Mouse (Mus musculus) MEL (cell line): ENCODE results near the gene Tmem100.
A peak's percentile ranks its signal among the peaks of the same experiment; 100 is the strongest.

Experiments used
- CTCF ChIP-seq, 3 experiments: IDR thresholded peaks in 2 of 3; conservative IDR thresholded peaks in 1 of 3; 2 replicates each; pipeline ENCODE4 v1.5.1; 2011 to 2012; ENCODE audit warnings: low read length in 3 of 3, low read depth in 2 of 3, mild to moderate bottlenecking in 2 of 3, improper control_type of control experiment in 1 of 3, inconsistent platforms in 1 of 3, mixed read lengths in 1 of 3, moderate library complexity in 1 of 3; ENCODE audit not compliant: control insufficient read depth in 1 of 3, insufficient read depth in 1 of 3, poor library complexity in 1 of 3, severe bottlenecking in 1 of 3
- USF2 ChIP-seq, 2 experiments: IDR thresholded peaks; 2 replicates each; pipeline ENCODE4 v1.6.1; 2011 to 2012; ENCODE audit warnings: improper control_type of control experiment in 2 of 2, low read length in 2 of 2, borderline replicate concordance in 1 of 2, inconsistent platforms in 1 of 2, low read depth in 1 of 2, mild to moderate bottlenecking in 1 of 2; ENCODE audit not compliant: insufficient read depth in 1 of 2

GRCm38 (mm10) chr11:89988936-89989589 is 41.1 kb upstream of the Tmem100 start:
- TF ChIP-seq CTCF (IDR thresholded peaks at IDR 0.05 in 2 of 3, conservative IDR thresholded peaks at IDR 0.05 in 1 of 3; ENCODE audit: control insufficient read depth in 1 of 3, insufficient read depth in 1 of 3, low read depth in 2 of 3, low read length in 3 of 3, poor library complexity in 1 of 3, severe bottlenecking in 1 of 3) (peak; percentile 60 to 75 (median 66)), USF2 (IDR thresholded peaks at IDR 0.05; ENCODE audit: borderline replicate concordance in 1 of 2, insufficient read depth in 1 of 2, low read depth in 1 of 2, low read length in 2 of 2) (no peak)
